Mouse (Mus musculus) T-cell, adult 2 months (primary cell): ENCODE data around the gene Armc7.
"Not testable (repeated sequence)": the region's sequence is repeated elsewhere in the genome, so short reads cannot be mapped to it uniquely, and the experiment has no call there.

Experiments
- DNase-seq: peaks from one replicate; pipeline ENCODE4 v3.0.0; 2022; ENCODE audit warnings: low spot score

Gene Armc7

DNA sequence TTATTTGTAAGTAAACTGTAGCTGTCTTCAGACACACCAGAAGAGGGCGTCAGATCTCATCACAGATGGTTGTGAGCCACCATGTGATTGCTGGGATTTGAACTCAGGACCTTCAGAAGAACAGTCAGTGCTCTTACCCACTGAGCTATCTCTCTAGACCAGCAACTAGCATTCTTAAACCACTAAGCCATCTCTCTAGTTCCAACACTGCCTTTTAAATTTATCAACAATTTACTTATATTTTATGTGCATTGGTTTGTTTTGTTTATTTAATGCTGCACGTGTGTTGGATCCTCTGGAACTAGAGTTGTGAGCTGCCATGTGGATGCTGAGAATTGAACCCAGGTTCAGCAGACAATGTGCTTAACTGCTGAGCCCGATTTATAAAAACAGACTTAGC is 51.0 kb downstream of the Armc7 start:
- DNase-seq = not testable (repeated sequence)

- DNase-seq = peak; percentile 20
Measured at GRCm38 (mm10) chr11:115534759-115535371, 59.4 kb downstream of the Armc7 start.

GRCm38 (mm10) chr11:115535401-115536037 is 60.1 kb downstream of the Armc7 start:
- peak; percentile 77 for DNase-seq

DNA sequence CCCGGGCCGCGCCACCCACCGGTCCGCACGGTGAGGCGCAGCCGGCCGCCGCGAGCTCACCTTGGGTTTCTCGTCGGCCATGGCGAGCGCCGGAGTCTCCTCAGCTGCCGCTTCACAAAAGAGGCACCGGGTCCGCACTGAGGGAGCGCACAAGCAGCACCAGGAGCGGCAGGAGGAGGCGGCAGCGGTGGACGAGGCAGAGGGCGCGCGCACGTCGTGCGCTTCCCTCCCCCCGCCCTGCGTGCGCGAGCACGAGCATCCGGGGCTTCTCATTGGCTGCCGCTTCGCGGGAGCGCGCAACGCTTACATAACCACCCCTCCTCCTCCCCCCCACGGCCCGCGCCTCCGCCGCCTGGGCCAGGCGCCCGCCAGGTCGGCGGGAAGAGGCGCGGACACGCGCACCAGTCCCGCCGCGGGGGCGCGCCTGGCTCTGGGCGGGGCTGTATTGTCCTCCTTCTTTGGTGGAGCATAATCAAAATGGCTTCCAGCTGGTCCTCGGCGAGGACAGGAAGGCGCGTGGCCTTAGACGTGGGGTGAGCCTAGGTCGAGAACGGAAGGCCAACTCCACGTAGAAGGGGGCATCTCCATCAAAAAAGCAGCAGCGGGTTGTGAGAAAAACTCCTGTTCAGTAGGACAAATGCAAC is 60.7 kb downstream of the Armc7 start, which contains the start of gene Sumo2:
Gene Sumo2 (minus strand): TSS at position 239 of the 644 bp plus-strand sequence.
- peak; percentile 98 for DNase-seq

DNA sequence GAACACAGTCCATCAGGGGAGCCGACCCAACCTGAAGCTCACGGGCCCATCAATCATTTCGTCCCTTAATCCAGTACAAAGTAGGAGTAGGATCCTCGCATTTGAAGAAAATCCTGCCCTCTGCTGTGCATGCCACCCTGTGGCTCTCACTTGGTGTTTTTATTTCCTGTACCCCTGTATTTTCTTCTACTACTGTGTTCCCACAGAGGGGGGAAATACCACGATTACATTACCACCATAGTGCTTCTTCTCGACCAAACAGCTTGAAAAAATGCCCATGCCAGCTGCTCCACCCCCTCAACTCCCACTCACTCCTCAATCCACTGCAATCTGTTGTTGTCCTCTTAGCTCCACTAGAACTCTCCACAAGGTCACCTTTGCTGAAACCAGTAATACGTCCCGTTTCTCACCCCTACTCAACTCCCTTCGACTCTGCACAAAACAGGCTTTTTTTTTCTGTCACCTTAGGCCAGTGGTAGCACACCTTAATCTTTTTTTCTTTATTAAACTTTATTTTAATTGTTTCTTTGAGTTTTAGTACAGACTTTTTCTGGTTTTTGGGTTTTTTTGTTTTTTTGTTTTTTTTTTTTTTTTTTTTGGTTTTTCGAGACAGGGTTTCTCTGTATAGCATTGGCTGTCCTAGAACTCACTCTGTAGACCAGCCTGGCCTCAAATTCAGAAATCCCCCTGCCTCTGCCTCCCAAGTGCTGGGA is 61.5 kb downstream of the Armc7 start:
- peak; percentile 45 for DNase-seq

DNA sequence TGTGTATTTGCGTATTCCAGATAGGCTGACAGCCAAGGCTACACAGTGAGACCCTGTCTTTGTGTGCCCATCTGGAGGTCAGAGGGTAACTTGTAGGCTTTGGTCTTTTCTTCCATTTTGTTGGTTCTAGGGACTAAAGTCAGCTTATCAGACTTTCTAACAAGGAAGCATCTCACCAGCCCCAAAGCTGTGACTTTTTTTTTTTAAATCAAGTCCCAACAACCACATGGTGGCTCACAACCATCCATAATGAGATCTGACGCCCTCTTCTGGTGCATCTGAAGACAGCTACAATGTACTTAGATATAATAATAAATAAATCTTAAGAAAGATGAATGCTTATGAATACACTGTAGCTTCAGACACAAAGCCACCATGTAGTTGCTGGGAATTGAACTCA is 62.6 kb downstream of the Armc7 start:
- peak; percentile 39 for DNase-seq
